Mouse (Mus musculus): ENCODE results near the gene Ceacam15. TPM values are rescaled to one million over a fixed set of nuclear protein-coding genes. Genes with fewer than 3 reads are reported as not detected.

Ceacam15 gene
- polyA plus RNA-seq (2014; fragmentation: Illumina TruSeq; extraction: RNeasy Lipid Tissue Mini Kit (QIAGEN cat#74804); ENCODE audit: low read depth, low replicate concordance), result not detected

GRCm38 (mm10) chr7:16675605-16676004 is at the start of gene Ceacam15:
Gene Ceacam15 (minus strand): TSS chr7:16675705.

GRCm38 (mm10) chr7:16721629-16722028 is 46.1 kb upstream of the Ceacam15 start, which contains the start of gene Ceacam9:
Gene Ceacam9 (plus strand): TSS chr7:16721929.

Other genes starting within 250 kb of the Ceacam15 start
- gene Tmem160, start 222.9 kb downstream of the Ceacam15 start, polyA plus RNA-seq (2014; fragmentation: Illumina TruSeq; extraction: RNeasy Lipid Tissue Mini Kit (QIAGEN cat#74804); ENCODE audit: low read depth, low replicate concordance), result not detected
- not detected for gene Npas1, start 198.0 kb downstream of the Ceacam15 start, polyA plus RNA-seq (2014; fragmentation: Illumina TruSeq; extraction: RNeasy Lipid Tissue Mini Kit (QIAGEN cat#74804); ENCODE audit: low read depth, low replicate concordance)
- 34.0 TPM for gene Arhgap35, start 60.7 kb downstream of the Ceacam15 start, polyA plus RNA-seq (2014; fragmentation: Illumina TruSeq; extraction: RNeasy Lipid Tissue Mini Kit (QIAGEN cat#74804); ENCODE audit: low read depth, low replicate concordance)
- gene Ceacam9, start 46.2 kb upstream of the Ceacam15 start, polyA plus RNA-seq (2014; fragmentation: Illumina TruSeq; extraction: RNeasy Lipid Tissue Mini Kit (QIAGEN cat#74804); ENCODE audit: low read depth, low replicate concordance), result not detected
- gene Ap2s1, start 62.7 kb upstream of the Ceacam15 start, polyA plus RNA-seq (2014; fragmentation: Illumina TruSeq; extraction: RNeasy Lipid Tissue Mini Kit (QIAGEN cat#74804); ENCODE audit: low read depth, low replicate concordance), result 69.5 TPM
- 11.7 TPM for gene Slc1a5, start 105.6 kb upstream of the Ceacam15 start, polyA plus RNA-seq (2014; fragmentation: Illumina TruSeq; extraction: RNeasy Lipid Tissue Mini Kit (QIAGEN cat#74804); ENCODE audit: low read depth, low replicate concordance)
- gene Strn4, start 140.2 kb upstream of the Ceacam15 start, polyA plus RNA-seq (2014; fragmentation: Illumina TruSeq; extraction: RNeasy Lipid Tissue Mini Kit (QIAGEN cat#74804); ENCODE audit: low read depth, low replicate concordance), result 12.7 TPM
- 8.0 TPM for gene Fkrp, start 141.0 kb upstream of the Ceacam15 start, polyA plus RNA-seq (2014; fragmentation: Illumina TruSeq; extraction: RNeasy Lipid Tissue Mini Kit (QIAGEN cat#74804); ENCODE audit: low read depth, low replicate concordance)
- gene Prkd2, start 167.2 kb upstream of the Ceacam15 start, polyA plus RNA-seq (2014; fragmentation: Illumina TruSeq; extraction: RNeasy Lipid Tissue Mini Kit (QIAGEN cat#74804); ENCODE audit: low read depth, low replicate concordance), result 0.28 TPM
- 0.28 TPM for gene Dact3, start 199.6 kb upstream of the Ceacam15 start, polyA plus RNA-seq (2014; fragmentation: Illumina TruSeq; extraction: RNeasy Lipid Tissue Mini Kit (QIAGEN cat#74804); ENCODE audit: low read depth, low replicate concordance)
- gene Gng8, start 216.1 kb upstream of the Ceacam15 start, polyA plus RNA-seq (2014; fragmentation: Illumina TruSeq; extraction: RNeasy Lipid Tissue Mini Kit (QIAGEN cat#74804); ENCODE audit: low read depth, low replicate concordance), result not detected
- gene Ptgir, start 230.8 kb upstream of the Ceacam15 start, polyA plus RNA-seq (2014; fragmentation: Illumina TruSeq; extraction: RNeasy Lipid Tissue Mini Kit (QIAGEN cat#74804); ENCODE audit: low read depth, low replicate concordance), result 1.7 TPM
- gene Calm3, start 248.4 kb upstream of the Ceacam15 start, polyA plus RNA-seq (2014; fragmentation: Illumina TruSeq; extraction: RNeasy Lipid Tissue Mini Kit (QIAGEN cat#74804); ENCODE audit: low read depth, low replicate concordance), result 28.8 TPM